ENCODE assay signal across 27 mouse cellular contexts in the genomic region with DNA sequence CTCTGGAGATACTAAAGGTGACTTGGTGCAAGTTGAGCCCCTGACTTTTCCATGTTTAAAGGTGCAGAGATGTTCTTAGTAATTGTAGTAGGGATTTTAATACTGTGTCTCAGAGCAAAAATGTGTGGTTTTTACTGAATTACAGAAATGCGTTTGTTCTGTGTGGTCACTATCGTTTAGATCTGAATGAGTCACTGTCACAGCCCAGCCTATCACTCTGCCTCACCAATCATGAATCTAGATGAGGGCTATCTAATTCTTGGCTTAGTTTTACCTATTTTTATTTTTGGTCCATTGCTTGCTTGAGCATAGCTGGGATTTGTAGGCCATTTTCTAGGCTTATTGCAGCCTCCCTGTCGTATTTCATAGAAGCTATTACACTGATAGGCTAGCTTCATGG. TPM values are rescaled to one million over a fixed set of nuclear protein-coding genes. Genes with fewer than 3 reads are reported as not detected.
"Had no signal": no experiment of that assay in that cellular context is flagged by ENCODE, and none has a peak within 500 bp of the region (broad histone marks: within the 10 kb centered on the region; RNA-seq: fewer than 3 reads in every experiment).

No protein-coding gene starts in this region.

- DNase-seq: cerebellum, adult 9-10 months; cerebellum, adult 9-11 months; cerebellum, postnatal 10 days; cerebellum, postnatal 14 days; cerebellum, postnatal 25 days; cerebellum, postnatal 36 days; embryo, embryonic 11 days; forebrain, postnatal 0 days; gastrocnemius, adult 2 months; gastrocnemius, postnatal 10 days; gastrocnemius, postnatal 14 days; gastrocnemius, postnatal 25 days; gastrocnemius, postnatal 36 days; heart, adult 11 months; heart, adult 18-20 months; heart, adult 2 months had no signal

- H3K4me3 ChIP-seq: embryonic facial prominence, embryonic 10.5 days; embryonic facial prominence, embryonic 12.5 days; embryonic facial prominence, embryonic 13.5 days; embryonic facial prominence, embryonic 15.5 days; erythroblast, embryonic 14.5 days; forebrain, embryonic 10.5 days; forebrain, embryonic 12.5 days; forebrain, embryonic 13.5 days; forebrain, embryonic 15.5 days; gastrocnemius, adult 2 months; heart, adult 2 months had no signal

- H3K4me1 ChIP-seq: embryonic facial prominence, embryonic 12.5 days; embryonic facial prominence, embryonic 13.5 days; embryonic facial prominence, embryonic 15.5 days; forebrain, embryonic 12.5 days; forebrain, embryonic 13.5 days; forebrain, embryonic 15.5 days had no signal

- H3K27ac ChIP-seq: embryonic facial prominence, embryonic 10.5 days; embryonic facial prominence, embryonic 12.5 days; embryonic facial prominence, embryonic 13.5 days; embryonic facial prominence, embryonic 15.5 days; forebrain, embryonic 10.5 days; forebrain, embryonic 12.5 days; forebrain, embryonic 13.5 days; forebrain, embryonic 15.5 days; gastrocnemius, adult 2 months; heart, adult 2 months had no signal

- H3K4me2 ChIP-seq: embryonic facial prominence, embryonic 12.5 days; embryonic facial prominence, embryonic 13.5 days; embryonic facial prominence, embryonic 15.5 days; forebrain, embryonic 12.5 days; forebrain, embryonic 13.5 days; forebrain, embryonic 15.5 days had no signal

- H3K27me3 ChIP-seq: embryonic facial prominence, embryonic 12.5 days; embryonic facial prominence, embryonic 13.5 days; embryonic facial prominence, embryonic 15.5 days; forebrain, embryonic 12.5 days; forebrain, embryonic 13.5 days; forebrain, embryonic 15.5 days had no signal

- H3K9me3 ChIP-seq: embryonic facial prominence, embryonic 10.5 days; embryonic facial prominence, embryonic 12.5 days; embryonic facial prominence, embryonic 13.5 days; embryonic facial prominence, embryonic 15.5 days; forebrain, embryonic 10.5 days; forebrain, embryonic 12.5 days; forebrain, embryonic 13.5 days; forebrain, embryonic 15.5 days had no signal

- ATAC-seq: forebrain, embryonic 13.5 days; forebrain, embryonic 14.5 days; forebrain, embryonic 15.5 days; forebrain, embryonic 16.5 days; forebrain, postnatal 0 days had no signal

RNA-seq across cellular contexts. Expression of a gene that starts 19.9 kb away (rescaled TPM):
- polyA plus RNA-seq: erythroblast, embryonic 14.5 days had no signal
